Mouse (Mus musculus) 416B (cell line): ENCODE data around the gene Cadm1.

Source experiments
- DNase-seq: peaks from one replicate; pipeline ENCODE4 v3.0.0; 2011; ENCODE audit warnings: low read depth

The Cadm1 gene

GRCm38 (mm10) chr9:47741751-47742150 lies 211.8 kb downstream of the Cadm1 start:
- DNase-seq = no peak

- no peak for DNase-seq
These were observed 214.9 kb downstream of the Cadm1 start for GRCm38 (mm10) chr9:47744916-47745315.

- peak; percentile 4 for DNase-seq
These were observed 215.7 kb downstream of the Cadm1 start for GRCm38 (mm10) chr9:47745716-47746115.

GRCm38 (mm10) chr9:47749160-47749559 lies 219.2 kb downstream of the Cadm1 start:
- DNase-seq = no peak

- DNase-seq = no peak
These were observed 222.5 kb downstream of the Cadm1 start for GRCm38 (mm10) chr9:47752516-47752915.

GRCm38 (mm10) chr9:47753127-47753526 lies 223.2 kb downstream of the Cadm1 start:
- no peak for DNase-seq

GRCm38 (mm10) chr9:47755119-47755518 lies 225.1 kb downstream of the Cadm1 start:
- DNase-seq = no peak

- no peak for DNase-seq
These were observed 227.8 kb downstream of the Cadm1 start for GRCm38 (mm10) chr9:47757798-47758197.

GRCm38 (mm10) chr9:47758320-47758719 lies 228.3 kb downstream of the Cadm1 start:
- DNase-seq = no peak

GRCm38 (mm10) chr9:47759807-47760206 lies 229.8 kb downstream of the Cadm1 start:
- no peak for DNase-seq

GRCm38 (mm10) chr9:47761601-47762000 lies 231.6 kb downstream of the Cadm1 start:
- no peak for DNase-seq

GRCm38 (mm10) chr9:47762913-47763312 lies 232.9 kb downstream of the Cadm1 start:
- DNase-seq = no peak

GRCm38 (mm10) chr9:47764920-47765319 lies 234.9 kb downstream of the Cadm1 start:
- DNase-seq = no peak

- no peak for DNase-seq
These were observed 235.3 kb downstream of the Cadm1 start for GRCm38 (mm10) chr9:47765323-47765722.

- DNase-seq = no peak
These were observed 236.4 kb downstream of the Cadm1 start for GRCm38 (mm10) chr9:47766342-47766741.

GRCm38 (mm10) chr9:47770836-47771235 lies 240.9 kb downstream of the Cadm1 start:
- no peak for DNase-seq

GRCm38 (mm10) chr9:47771953-47772352 lies 242.0 kb downstream of the Cadm1 start:
- DNase-seq = no peak

- no peak for DNase-seq
These were observed 242.8 kb downstream of the Cadm1 start for GRCm38 (mm10) chr9:47772750-47773149.

- DNase-seq = no peak
These were observed 247.3 kb downstream of the Cadm1 start for GRCm38 (mm10) chr9:47776941-47777919.

GRCm38 (mm10) chr9:47778438-47778837 lies 248.5 kb downstream of the Cadm1 start:
- no peak for DNase-seq

GRCm38 (mm10) chr9:47779291-47779690 lies 249.3 kb downstream of the Cadm1 start:
- DNase-seq = no peak

GRCm38 (mm10) chr9:47786642-47787041 lies 256.7 kb downstream of the Cadm1 start:
- no peak for DNase-seq

GRCm38 (mm10) chr9:47798478-47798877 lies 268.5 kb downstream of the Cadm1 start:
- no peak for DNase-seq

- no peak for DNase-seq
These were observed 271.3 kb downstream of the Cadm1 start for GRCm38 (mm10) chr9:47801242-47801641.
